Mouse (Mus musculus) thymus, adult 18-20 months (tissue): Measurements from ENCODE around the gene Cox5a.

Source experiments
- DNase-seq, 2 experiments: peaks; one replicate each; pipeline ENCODE4 v3.0.0; 2022; ENCODE audit warnings: mixed read lengths in 2 of 2

The Cox5a gene

GRCm38 (mm10) chr9:57526435-57526834 lies 5.4 kb downstream of the Cox5a start:
- DNase-seq = no peak

- no peak for DNase-seq
These were observed 10.9 kb downstream of the Cox5a start for GRCm38 (mm10) chr9:57531946-57532345.

- no peak for DNase-seq
These were observed 15.3 kb downstream of the Cox5a start for GRCm38 (mm10) chr9:57536362-57536761.

- DNase-seq = peak; percentile 77 to 80
These were observed 16.1 kb downstream of the Cox5a start, which contains the start of gene Fam219b for GRCm38 (mm10) chr9:57537044-57537727. Gene Fam219b, plus strand, starts transcription at chr9:57537528.

- DNase-seq = no peak
These were observed 16.7 kb downstream of the Cox5a start for GRCm38 (mm10) chr9:57537728-57538181.

- no peak for DNase-seq
These were observed 18.5 kb downstream of the Cox5a start for GRCm38 (mm10) chr9:57539550-57539949.

- no peak for DNase-seq
These were observed 20.2 kb downstream of the Cox5a start for GRCm38 (mm10) chr9:57541312-57541711.

GRCm38 (mm10) chr9:57543951-57544350 lies 22.9 kb downstream of the Cox5a start:
- DNase-seq = no peak

GRCm38 (mm10) chr9:57547287-57547686 lies 26.2 kb downstream of the Cox5a start:
- no peak for DNase-seq

- no peak for DNase-seq
These were observed 26.8 kb downstream of the Cox5a start for GRCm38 (mm10) chr9:57547869-57548268.

- no peak for DNase-seq
These were observed 28.1 kb downstream of the Cox5a start for GRCm38 (mm10) chr9:57549186-57549585.

- no peak for DNase-seq
These were observed 29.2 kb downstream of the Cox5a start for GRCm38 (mm10) chr9:57550126-57550862.

GRCm38 (mm10) chr9:57552139-57552887 lies 31.2 kb downstream of the Cox5a start, which contains the start of gene Mpi:
Gene Mpi, minus strand, starts transcription at chr9:57552763.
- peak in 1 of 2 experiments; percentile 33 for DNase-seq

GRCm38 (mm10) chr9:57553119-57553518 lies 32.0 kb downstream of the Cox5a start:
- no peak for DNase-seq

GRCm38 (mm10) chr9:57554753-57555152 lies 33.7 kb downstream of the Cox5a start:
- no peak for DNase-seq

- DNase-seq = no peak
These were observed 36.1 kb downstream of the Cox5a start for GRCm38 (mm10) chr9:57557215-57557614.

- no peak for DNase-seq
These were observed 37.6 kb downstream of the Cox5a start for GRCm38 (mm10) chr9:57558625-57559024.

- DNase-seq = no peak
These were observed 38.5 kb downstream of the Cox5a start for GRCm38 (mm10) chr9:57559568-57559967.

- DNase-seq = no peak
These were observed 39.2 kb downstream of the Cox5a start for GRCm38 (mm10) chr9:57560263-57560662.

GRCm38 (mm10) chr9:57560861-57561710 lies 40.0 kb downstream of the Cox5a start, which contains the start of gene Scamp2:
Gene Scamp2, plus strand, starts transcription at chr9:57560943.
- DNase-seq = peak; percentile 81 to 88

GRCm38 (mm10) chr9:57561711-57562099 lies 40.6 kb downstream of the Cox5a start:
- DNase-seq = no peak

- DNase-seq = no peak
These were observed 41.9 kb downstream of the Cox5a start for GRCm38 (mm10) chr9:57562896-57563372.
